Mouse (Mus musculus): ENCODE results near the gene Alox5ap. TPM values are rescaled to one million over a fixed set of nuclear protein-coding genes. Genes with fewer than 3 reads are reported as not detected.
A peak's percentile ranks its signal among the peaks of the same experiment; 100 is the strongest.

The Alox5ap gene
- polyA plus RNA-seq, 1 experiment = 15.8 TPM

DNA sequence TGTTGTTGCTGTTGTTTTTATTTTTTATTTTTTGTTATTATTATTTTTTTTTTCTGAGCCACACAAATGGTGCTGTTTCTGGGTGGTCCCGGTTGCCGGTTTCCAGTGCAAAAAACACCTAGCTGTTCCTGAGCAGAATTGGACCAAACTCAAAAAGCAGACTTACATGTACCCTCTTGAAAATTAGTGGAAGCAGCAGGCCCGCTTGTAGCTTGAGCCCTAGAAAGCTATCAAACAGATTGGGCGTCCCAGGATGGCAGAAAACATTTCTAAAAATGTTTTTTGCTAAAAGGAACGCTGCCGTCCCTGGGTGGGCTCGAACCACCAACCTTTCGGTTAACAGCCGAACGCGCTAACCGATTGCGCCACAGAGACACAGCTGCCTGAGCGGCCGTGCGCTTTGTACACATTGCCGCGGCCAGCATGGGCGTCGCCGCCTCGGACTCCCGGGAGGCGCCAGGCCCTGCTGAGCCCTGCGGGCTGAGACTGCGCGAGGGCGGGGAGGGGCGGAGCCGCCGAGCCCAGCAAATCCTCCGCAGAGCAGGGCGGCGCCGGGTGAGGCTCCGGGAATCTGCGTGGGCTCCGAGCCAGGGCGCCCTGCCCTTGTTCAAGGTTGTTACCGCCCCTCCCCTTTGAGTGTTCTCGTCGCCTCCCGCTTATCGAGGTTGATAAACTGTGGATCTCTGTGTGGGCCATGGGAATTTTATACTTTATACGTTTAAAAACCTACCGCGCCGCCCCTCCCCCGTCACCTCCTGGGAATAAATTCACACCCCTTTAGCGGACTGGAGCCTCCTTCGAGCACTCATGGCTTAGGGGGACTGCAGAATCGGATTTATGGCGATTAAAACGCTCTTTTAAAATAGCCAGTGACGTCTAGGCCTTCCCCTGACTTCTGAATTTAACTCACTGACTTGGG is 35.6 kb upstream of the Alox5ap start:
- TF ChIP-seq CTCF (conservative IDR thresholded peaks at IDR 0.05; ENCODE audit: insufficient read depth, insufficient read length, low read depth, low read length) (no peak), POLR2A (IDR thresholded peaks at IDR 0.05; ENCODE audit: low read depth, low read length) (peak; percentile 12)
- peak; percentile 99 for DNase-seq
- peak overlapping the region; percentile 86 for H3K27ac ChIP-seq (ENCODE audit: insufficient read depth, low read depth, low read length)
- no peaks in the 10 kb centered on the region for H3K27me3 ChIP-seq (replicated peaks; ENCODE audit: control insufficient read depth, insufficient read depth, low read length)
- H3K36me3 ChIP-seq (ENCODE audit: control insufficient read depth, insufficient read depth, low read length) = no peaks in the 10 kb centered on the region
- H3K4me1 ChIP-seq (ENCODE audit: control insufficient read depth, insufficient read depth, low read length) = no peaks in the 10 kb centered on the region
- H3K4me3 ChIP-seq (ENCODE audit: insufficient read depth, low read depth, low read length) = peak overlapping the region; percentile 59
- 2% methylated on average over 55 of the region's 55 CpGs for WGBS

DNA sequence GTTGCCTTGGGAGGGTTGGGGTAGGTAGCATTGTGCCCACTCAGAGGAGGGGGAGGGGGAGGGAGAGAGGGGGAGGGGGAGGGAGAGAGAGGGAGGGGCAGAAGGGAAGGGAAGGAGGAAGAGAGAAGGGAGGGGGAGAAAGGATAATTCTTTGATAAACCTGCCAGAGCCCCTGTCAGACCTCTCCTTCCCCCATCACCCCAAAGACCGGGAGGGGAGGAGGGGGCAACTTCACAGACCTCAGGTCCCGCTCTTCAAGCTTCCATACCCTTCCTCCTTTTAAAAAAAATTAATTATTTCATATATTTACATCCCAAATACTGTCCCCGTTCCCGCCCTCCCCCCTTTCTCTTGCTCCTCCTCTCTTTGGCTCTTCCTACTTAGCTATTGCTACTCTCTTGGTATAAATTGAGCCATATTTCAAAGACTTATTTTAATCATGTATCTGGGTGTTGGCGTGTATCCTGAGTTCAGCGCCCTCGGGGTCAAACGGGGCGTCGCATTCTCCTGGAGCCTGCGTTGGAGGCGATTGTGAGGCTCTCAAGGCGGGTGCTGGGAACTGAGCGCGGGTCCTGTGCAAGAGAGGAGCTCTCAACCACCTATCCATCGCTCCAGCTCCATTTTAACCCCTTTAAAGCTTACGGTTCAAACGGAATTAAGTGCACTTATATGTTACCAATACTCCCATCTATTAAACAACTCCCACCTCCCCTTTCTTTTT is 34.8 kb upstream of the Alox5ap start:
- Histone ChIP-seq H3K4me1 (ENCODE audit: control insufficient read depth, insufficient read depth, low read length) (no peaks in the 10 kb centered on the region), H3K36me3 (ENCODE audit: control insufficient read depth, insufficient read depth, low read length) (no peaks in the 10 kb centered on the region), H3K27ac (ENCODE audit: insufficient read depth, low read depth, low read length) (peak overlapping the region; percentile 86), H3K27me3 (replicated peaks; ENCODE audit: control insufficient read depth, insufficient read depth, low read length) (no peaks in the 10 kb centered on the region), H3K4me3 (ENCODE audit: insufficient read depth, low read depth, low read length) (peak overlapping the region; percentile 59)
- 87% methylated on average over 18 of the region's 18 CpGs for WGBS
- no peak for DNase-seq
- no peak for TF ChIP-seq CTCF (conservative IDR thresholded peaks at IDR 0.05; ENCODE audit: insufficient read depth, insufficient read length, low read depth, low read length)
- TF ChIP-seq POLR2A (IDR thresholded peaks at IDR 0.05; ENCODE audit: low read depth, low read length) = no peak

DNA sequence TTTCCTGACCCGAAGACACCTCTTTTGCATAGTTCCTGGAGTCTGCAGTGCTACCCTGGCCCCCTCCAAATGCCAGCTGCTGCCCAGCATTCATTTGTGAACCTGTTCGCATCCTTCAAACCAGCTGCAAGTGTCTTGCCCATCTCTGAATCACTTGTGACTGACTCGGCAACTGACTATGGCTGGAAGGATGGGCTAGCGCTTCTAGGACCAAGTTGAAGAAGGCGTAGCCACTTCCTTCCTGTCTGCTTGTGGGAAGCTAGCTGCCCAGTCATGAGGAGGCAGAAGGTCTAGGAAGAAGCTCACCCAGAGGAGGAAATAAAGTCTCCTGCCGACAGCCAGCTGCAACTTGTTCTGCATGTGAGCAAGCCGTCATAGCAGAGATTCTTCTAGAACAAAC is 29.6 kb upstream of the Alox5ap start:
- TF ChIP-seq POLR2A (IDR thresholded peaks at IDR 0.05; ENCODE audit: low read depth, low read length) = no peak
- no peak for TF ChIP-seq CTCF (conservative IDR thresholded peaks at IDR 0.05; ENCODE audit: insufficient read depth, insufficient read length, low read depth, low read length)
- Histone ChIP-seq H3K36me3 (ENCODE audit: control insufficient read depth, insufficient read depth, low read length) (no peaks in the 10 kb centered on the region), H3K27ac (ENCODE audit: insufficient read depth, low read depth, low read length) (no peak overlapping the region), H3K4me3 (ENCODE audit: insufficient read depth, low read depth, low read length) (no peak overlapping the region), H3K27me3 (replicated peaks; ENCODE audit: control insufficient read depth, insufficient read depth, low read length) (no peaks in the 10 kb centered on the region), H3K4me1 (ENCODE audit: control insufficient read depth, insufficient read depth, low read length) (no peaks in the 10 kb centered on the region)
- peak; percentile 29 for DNase-seq
- WGBS = 70% methylated on average over 7 of the region's 7 CpGs

DNA sequence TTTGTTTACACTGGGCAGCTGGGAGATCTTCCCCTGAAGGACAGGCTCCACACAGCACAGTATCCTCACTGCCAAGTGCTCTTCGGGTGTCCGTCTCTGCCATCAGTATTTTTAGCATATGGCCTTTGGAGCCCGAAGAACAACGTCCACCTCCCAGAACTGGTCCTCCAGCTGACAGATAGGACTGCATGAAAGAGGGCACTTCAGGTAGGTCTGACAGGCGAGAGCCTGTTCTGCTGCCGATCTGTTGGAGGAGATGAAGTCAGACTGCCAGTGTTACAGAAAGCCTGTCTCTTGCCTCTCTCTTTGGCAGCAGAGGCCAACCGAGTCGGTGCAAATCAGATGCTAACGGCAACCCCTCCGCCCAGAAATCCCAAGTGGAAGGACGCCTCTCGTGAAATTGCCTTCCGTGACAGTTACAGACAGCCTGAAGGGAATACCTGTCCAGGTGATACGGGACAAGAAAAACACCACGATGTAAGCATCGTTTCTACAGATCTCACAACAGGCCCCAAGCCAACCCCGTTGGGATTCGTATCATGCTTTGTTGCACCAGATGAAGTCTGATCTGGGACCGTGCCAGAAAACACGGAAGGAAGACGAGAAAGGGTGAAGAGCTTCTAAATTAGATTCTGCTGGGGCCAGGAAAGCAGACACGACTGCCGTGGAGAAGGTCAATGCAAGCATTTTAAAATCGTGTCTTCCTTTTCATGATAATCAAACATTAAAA is 27.2 kb upstream of the Alox5ap start:
- Histone ChIP-seq H3K4me3 (ENCODE audit: insufficient read depth, low read depth, low read length) (no peak overlapping the region), H3K4me1 (ENCODE audit: control insufficient read depth, insufficient read depth, low read length) (no peaks in the 10 kb centered on the region), H3K36me3 (ENCODE audit: control insufficient read depth, insufficient read depth, low read length) (no peaks in the 10 kb centered on the region), H3K27ac (ENCODE audit: insufficient read depth, low read depth, low read length) (no peak overlapping the region), H3K27me3 (replicated peaks; ENCODE audit: control insufficient read depth, insufficient read depth, low read length) (no peaks in the 10 kb centered on the region)
- 72% methylated on average over 24 of the region's 24 CpGs for WGBS
- TF ChIP-seq POLR2A (IDR thresholded peaks at IDR 0.05; ENCODE audit: low read depth, low read length) = no peak
- no peak for TF ChIP-seq CTCF (conservative IDR thresholded peaks at IDR 0.05; ENCODE audit: insufficient read depth, insufficient read length, low read depth, low read length)
- no peak for DNase-seq

DNA sequence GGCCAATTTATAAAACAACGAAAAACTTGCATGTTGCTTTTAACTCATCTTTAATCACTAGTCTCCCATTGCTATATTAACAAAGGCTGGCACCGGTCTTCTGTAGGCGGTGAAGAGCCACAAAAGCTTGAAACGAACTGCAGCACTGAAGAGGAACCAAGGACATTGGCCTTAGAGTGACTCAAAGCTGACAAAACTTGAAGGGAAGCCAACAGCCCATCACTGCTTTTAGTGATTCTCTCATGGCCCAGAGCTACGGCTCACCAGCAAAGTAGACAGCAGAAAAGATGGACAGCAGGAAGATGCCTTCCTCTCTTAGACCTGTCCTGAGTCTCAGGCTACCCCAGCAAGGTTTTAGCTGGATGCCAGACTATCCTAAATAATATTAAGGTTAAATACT is 22.1 kb upstream of the Alox5ap start:
- no peaks in the 10 kb centered on the region for H3K36me3 ChIP-seq (ENCODE audit: control insufficient read depth, insufficient read depth, low read length)
- no peak for DNase-seq
- no peak overlapping the region for H3K4me3 ChIP-seq (ENCODE audit: insufficient read depth, low read depth, low read length)
- H3K27me3 ChIP-seq (replicated peaks; ENCODE audit: control insufficient read depth, insufficient read depth, low read length) = no peaks in the 10 kb centered on the region
- WGBS = 73% methylated on average over 5 of the region's 5 CpGs
- no peaks in the 10 kb centered on the region for H3K4me1 ChIP-seq (ENCODE audit: control insufficient read depth, insufficient read depth, low read length)
- H3K27ac ChIP-seq (ENCODE audit: insufficient read depth, low read depth, low read length) = no peak overlapping the region
- TF ChIP-seq POLR2A (IDR thresholded peaks at IDR 0.05; ENCODE audit: low read depth, low read length) (no peak), CTCF (conservative IDR thresholded peaks at IDR 0.05; ENCODE audit: insufficient read depth, insufficient read length, low read depth, low read length) (no peak)

DNA sequence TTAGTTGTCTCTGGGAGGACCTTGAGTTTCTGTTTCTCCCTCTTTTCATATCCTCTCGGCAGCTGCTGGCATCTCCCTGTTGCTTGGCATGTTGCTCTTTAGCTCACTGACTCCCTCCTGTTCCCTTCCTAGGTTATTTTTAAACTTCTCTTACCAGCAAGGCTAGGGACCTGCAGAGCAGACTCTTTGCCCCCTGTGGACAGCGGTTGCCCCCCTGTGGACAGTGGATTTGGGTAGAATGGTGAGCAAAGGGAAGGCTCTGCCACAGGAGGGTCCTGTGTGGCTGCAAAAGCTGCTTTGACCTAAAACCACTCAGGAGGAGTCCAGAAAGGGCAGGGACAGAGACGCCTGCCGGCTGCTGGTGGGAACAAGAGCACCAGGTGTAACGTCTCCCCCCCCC is 21.5 kb upstream of the Alox5ap start:
- 44% methylated on average over 5 of the region's 5 CpGs for WGBS

More for the DNA sequence above, 21.5 kb upstream of the Alox5ap start:
- H3K27ac ChIP-seq (ENCODE audit: insufficient read depth, low read depth, low read length) = no peak overlapping the region
- TF ChIP-seq CTCF (conservative IDR thresholded peaks at IDR 0.05; ENCODE audit: insufficient read depth, insufficient read length, low read depth, low read length) = no peak
- TF ChIP-seq POLR2A (IDR thresholded peaks at IDR 0.05; ENCODE audit: low read depth, low read length) = no peak
- no peak for DNase-seq
- H3K4me1 ChIP-seq (ENCODE audit: control insufficient read depth, insufficient read depth, low read length) = no peaks in the 10 kb centered on the region
- no peaks in the 10 kb centered on the region for H3K27me3 ChIP-seq (replicated peaks; ENCODE audit: control insufficient read depth, insufficient read depth, low read length)
- no peak overlapping the region for H3K4me3 ChIP-seq (ENCODE audit: insufficient read depth, low read depth, low read length)
- H3K36me3 ChIP-seq (ENCODE audit: control insufficient read depth, insufficient read depth, low read length) = no peaks in the 10 kb centered on the region

Measured in kidney, adult 2 months (tissue).